Mouse (Mus musculus) testis, adult 10 weeks (tissue): ENCODE measurements around the gene Mrpl39. TPM values are rescaled to one million over a fixed set of nuclear protein-coding genes. Genes with fewer than 3 reads are reported as not detected.

Experiments used
- polyA plus RNA-seq: library from polyadenylated mRNA; stranded (reverse); fragments of 350-450 nt; fragmentation: Illumina TruSeq; extraction: RNeasy Lipid Tissue Mini Kit (QIAGEN cat#74804); gene quantifications from one replicate; pipeline ENCODE4 v1.2.3, GENCODE M21; 2014; ENCODE audit warnings: low read depth, low replicate concordance

The Mrpl39 gene
- polyA plus RNA-seq, result 139 TPM

GRCm38 (mm10) chr16:84735166-84736105, at the start of gene Mrpl39:
TSS of gene Mrpl39 (minus strand) at chr16:84735742.

DNA sequence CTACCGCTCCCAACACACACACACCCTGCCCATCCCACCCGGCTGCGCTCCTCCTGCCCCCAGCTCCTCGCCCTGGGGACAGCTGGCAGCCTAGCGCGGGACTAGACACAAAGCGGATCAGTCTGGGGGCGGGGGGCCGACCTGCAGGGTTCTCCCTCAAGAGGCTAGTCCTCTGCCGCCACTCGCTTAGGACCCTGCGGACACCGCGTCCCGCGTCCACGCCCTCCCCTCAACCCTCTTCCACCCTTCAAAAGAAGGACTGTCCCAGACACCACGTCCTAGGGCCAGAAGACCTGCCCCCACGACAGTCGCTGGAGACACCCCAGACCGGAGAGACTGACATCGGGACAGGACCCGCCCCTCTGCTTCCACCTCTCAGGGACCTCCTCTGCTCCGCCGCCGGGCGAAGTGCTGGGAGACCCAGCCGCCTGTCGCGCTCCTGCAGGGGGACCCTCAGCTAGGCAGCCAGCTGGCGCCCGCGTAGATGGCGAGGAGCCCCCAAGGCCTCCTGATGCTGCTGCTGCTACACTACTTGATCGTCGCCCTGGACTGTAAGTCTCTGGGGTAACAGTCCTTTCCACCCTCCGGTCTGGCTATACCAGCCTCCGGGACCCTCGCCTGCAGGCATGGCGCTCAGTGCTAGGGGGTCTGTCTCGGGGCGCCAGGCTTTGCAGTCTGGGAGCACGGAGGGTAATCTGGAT, 38.6 kb upstream of the Mrpl39 start, which contains the start of gene Jam2:
Jam2 (plus strand) TSS at position 121 of the 701 bp plus-strand sequence.

Other genes with a start within 250 kb of the Mrpl39 start
- gene A730009L09Rik, start 220.6 kb downstream of the Mrpl39 start, polyA plus RNA-seq, result 0.28 TPM
- gene Jam2, start 38.4 kb upstream of the Mrpl39 start, polyA plus RNA-seq, result 32.5 TPM
- 40.6 TPM for gene Gabpa, start 99.2 kb upstream of the Mrpl39 start, polyA plus RNA-seq
- gene Atp5j, start 99.9 kb upstream of the Mrpl39 start, polyA plus RNA-seq, result 743 TPM